Mouse (Mus musculus): Measurements from ENCODE around the gene Lmna. TPM values are rescaled to one million over a fixed set of nuclear protein-coding genes. Genes with fewer than 3 reads are reported as not detected.

The Lmna gene
- total RNA-seq, 2 experiments from 2014 or later = 61.3 to 67.9 TPM

GRCm38 (mm10) chr3:88479828-88480227 lies 29.9 kb downstream of the Lmna start:
- DNase-seq (ENCODE audit: low spot score in 2 of 2) = no peak

GRCm38 (mm10) chr3:88479163-88479562 lies 30.6 kb downstream of the Lmna start:
- no peak for DNase-seq (ENCODE audit: low spot score in 2 of 2)

- DNase-seq (ENCODE audit: low spot score in 2 of 2) = peak; percentile 85
Observed at GRCm38 (mm10) chr3:88477735-88478134, 32.0 kb downstream of the Lmna start.

- DNase-seq (ENCODE audit: low spot score in 2 of 2) = no peak
Observed at GRCm38 (mm10) chr3:88476403-88476802, 33.4 kb downstream of the Lmna start.

GRCm38 (mm10) chr3:88473571-88473970 lies 36.2 kb downstream of the Lmna start:
- no peak for DNase-seq (ENCODE audit: low spot score in 2 of 2)

GRCm38 (mm10) chr3:88473020-88473419 lies 36.7 kb downstream of the Lmna start:
- DNase-seq (ENCODE audit: low spot score in 2 of 2) = no peak

GRCm38 (mm10) chr3:88470943-88471479 lies 38.7 kb downstream of the Lmna start:
- DNase-seq (ENCODE audit: low spot score in 2 of 2) = no peak

- DNase-seq (ENCODE audit: low spot score in 2 of 2) = no peak
Observed at GRCm38 (mm10) chr3:88469466-88469865, 40.3 kb downstream of the Lmna start.

GRCm38 (mm10) chr3:88467116-88467824 lies 42.5 kb downstream of the Lmna start:
- DNase-seq (ENCODE audit: low spot score in 2 of 2) = peak; percentile 88 to 98

- DNase-seq (ENCODE audit: low spot score in 2 of 2) = no peak
Observed at GRCm38 (mm10) chr3:88465127-88465526, 44.6 kb downstream of the Lmna start.

GRCm38 (mm10) chr3:88464425-88464824 lies 45.3 kb downstream of the Lmna start:
- DNase-seq (ENCODE audit: low spot score in 2 of 2) = no peak

- DNase-seq (ENCODE audit: low spot score in 2 of 2) = no peak
Observed at GRCm38 (mm10) chr3:88460983-88461696, 48.6 kb downstream of the Lmna start, which contains the start of gene Sema4a. Gene Sema4a, minus strand, starts transcription at chr3:88461182.

GRCm38 (mm10) chr3:88460029-88460428 lies 49.7 kb downstream of the Lmna start:
- DNase-seq (ENCODE audit: low spot score in 2 of 2) = no peak

- DNase-seq (ENCODE audit: low spot score in 2 of 2) = peak; percentile 50 to 56
Observed at GRCm38 (mm10) chr3:88458778-88459219, 51.0 kb downstream of the Lmna start.

GRCm38 (mm10) chr3:88456746-88457532 lies 52.8 kb downstream of the Lmna start:
- DNase-seq (ENCODE audit: low spot score in 2 of 2) = no peak

- DNase-seq (ENCODE audit: low spot score in 2 of 2) = no peak
Observed at GRCm38 (mm10) chr3:88456313-88456712, 53.4 kb downstream of the Lmna start.

- DNase-seq (ENCODE audit: low spot score in 2 of 2) = no peak
Observed at GRCm38 (mm10) chr3:88455588-88456264, 54.0 kb downstream of the Lmna start.

- DNase-seq (ENCODE audit: low spot score in 2 of 2) = no peak
Observed at GRCm38 (mm10) chr3:88454762-88455587, 54.8 kb downstream of the Lmna start.

GRCm38 (mm10) chr3:88453986-88454385 lies 55.8 kb downstream of the Lmna start:
- DNase-seq (ENCODE audit: low spot score in 2 of 2) = no peak

- no peak for DNase-seq (ENCODE audit: low spot score in 2 of 2)
Observed at GRCm38 (mm10) chr3:88453369-88453768, 56.4 kb downstream of the Lmna start.

All from left cerebral cortex, adult 18-20 months (tissue).